Mouse (Mus musculus): ENCODE data around the gene Crtc2. TPM values are rescaled to one million over a fixed set of nuclear protein-coding genes. Genes with fewer than 3 reads are reported as not detected.
"Not testable (repeated sequence)": the region's sequence is repeated elsewhere in the genome, so short reads cannot be mapped to it uniquely, and the experiment has no call there.

Crtc2 gene
- total RNA-seq, 2 experiments from 2014 or later = 35.4 to 38.8 TPM

DNA sequence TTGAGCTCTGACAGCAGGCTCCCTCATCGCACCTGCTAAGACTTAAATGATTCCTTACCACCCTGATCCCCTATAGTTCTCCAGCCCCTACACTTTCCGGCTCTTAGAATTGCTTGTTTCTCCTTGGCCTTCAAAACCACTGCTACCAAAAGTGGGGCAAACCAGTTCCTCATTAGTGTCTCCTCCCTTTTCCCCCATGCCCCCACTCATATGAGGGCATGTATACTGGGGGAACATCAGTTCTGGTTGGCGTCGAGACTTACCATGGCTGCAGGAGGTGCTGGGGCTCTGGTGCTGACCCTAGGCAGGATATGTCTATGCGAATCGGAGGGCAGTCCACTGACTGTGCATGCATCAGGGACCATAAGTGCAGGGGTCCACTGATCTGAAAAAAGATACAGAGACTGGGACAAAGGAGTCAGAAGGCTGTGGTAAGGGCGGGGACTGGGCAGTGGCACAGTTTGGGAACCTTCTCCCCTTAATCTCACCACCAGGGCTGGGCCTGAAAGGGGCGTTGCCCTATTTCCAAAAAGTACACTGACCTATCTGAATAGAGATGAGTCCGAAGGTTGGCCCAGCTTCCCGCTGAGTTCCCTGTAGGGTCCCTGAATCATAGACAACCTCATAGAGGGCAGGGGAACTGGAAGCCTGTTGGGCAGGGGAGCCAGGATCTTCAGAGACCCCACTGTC lies 12.1 kb upstream of the Crtc2 start:
- DNase-seq (ENCODE audit: low spot score in 2 of 2) = no peak

DNA sequence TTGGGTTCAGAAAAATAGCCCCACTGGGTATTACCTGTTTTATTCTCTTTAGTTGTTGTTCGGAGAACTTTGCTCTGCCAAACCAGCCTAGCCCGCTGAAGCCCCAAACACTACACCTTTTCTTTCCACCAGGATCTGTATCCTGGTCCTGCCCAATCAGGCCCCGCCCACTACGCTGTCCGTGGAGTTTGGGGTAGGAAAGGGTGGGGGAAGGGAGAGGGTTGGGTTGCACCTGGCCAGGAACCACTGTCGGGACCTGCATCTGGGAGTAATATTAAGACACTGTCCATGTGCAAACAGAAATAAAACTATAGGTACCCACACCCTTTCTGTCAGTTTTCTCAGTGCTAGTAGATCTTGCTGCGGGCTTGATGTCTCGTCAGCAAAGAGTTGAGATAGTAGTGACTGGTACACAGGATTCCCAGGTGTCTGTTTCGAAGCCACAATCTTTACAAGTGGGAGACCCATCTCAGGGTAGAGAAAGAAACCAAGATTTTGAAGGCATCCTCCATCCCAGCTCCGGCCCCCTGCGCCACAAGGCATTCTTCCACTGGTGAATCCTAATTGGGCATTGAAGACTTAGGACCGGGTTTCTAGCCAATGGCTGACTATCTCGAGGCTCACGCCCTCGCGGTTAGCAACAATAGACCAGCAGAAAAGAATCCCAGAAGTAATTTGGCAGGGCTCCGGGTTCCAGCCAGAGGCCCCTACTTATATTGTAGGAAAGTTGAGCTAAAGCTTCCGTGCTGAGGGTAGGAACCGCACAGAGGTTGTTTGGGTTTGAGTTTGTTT lies 10.8 kb upstream of the Crtc2 start, which contains the start of gene Creb3l4:
Gene Creb3l4, minus strand, starts transcription at position 529 of the 792 bp plus-strand sequence.
- DNase-seq (ENCODE audit: low spot score in 2 of 2) = peak in 1 of 2 experiments; percentile 12

DNA sequence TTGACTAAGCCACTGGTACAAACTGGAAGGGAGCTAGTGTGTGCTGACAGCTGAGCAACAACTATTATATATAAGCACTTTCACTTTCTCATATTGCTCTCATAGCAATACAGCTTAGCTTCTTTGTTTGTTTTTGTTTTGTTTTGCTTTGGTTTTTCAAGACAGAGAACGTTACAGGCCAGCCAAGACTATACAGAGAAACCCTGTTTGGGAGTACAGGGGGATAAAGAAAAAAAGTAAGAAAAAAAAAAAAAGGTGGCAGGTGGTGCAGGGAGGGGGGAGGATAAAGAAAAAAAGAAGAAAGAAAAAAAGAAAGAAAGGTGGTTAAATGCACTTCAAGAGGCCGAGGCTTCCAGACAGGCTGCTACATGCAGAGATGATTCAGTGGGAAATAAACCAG lies 8.6 kb upstream of the Crtc2 start:
- no peak for DNase-seq (ENCODE audit: low spot score in 2 of 2)

DNA sequence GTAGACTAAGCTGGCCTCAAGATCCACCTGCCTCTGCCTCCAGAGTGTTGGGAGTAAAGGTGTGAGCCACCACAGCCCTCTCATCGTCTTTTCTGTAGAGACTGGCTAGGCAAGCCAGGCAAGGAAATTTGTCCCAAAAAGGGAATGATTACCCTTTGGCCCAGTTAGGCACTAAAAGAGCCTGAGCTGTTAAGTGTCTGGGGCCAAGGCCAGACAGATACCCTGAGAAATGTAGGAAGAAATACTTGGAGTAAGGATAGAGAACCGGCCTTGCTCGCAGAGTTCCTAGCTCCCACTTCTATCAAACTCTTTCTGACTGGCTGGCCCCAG lies 6.4 kb upstream of the Crtc2 start:
- DNase-seq (ENCODE audit: low spot score in 2 of 2) = no peak

DNA sequence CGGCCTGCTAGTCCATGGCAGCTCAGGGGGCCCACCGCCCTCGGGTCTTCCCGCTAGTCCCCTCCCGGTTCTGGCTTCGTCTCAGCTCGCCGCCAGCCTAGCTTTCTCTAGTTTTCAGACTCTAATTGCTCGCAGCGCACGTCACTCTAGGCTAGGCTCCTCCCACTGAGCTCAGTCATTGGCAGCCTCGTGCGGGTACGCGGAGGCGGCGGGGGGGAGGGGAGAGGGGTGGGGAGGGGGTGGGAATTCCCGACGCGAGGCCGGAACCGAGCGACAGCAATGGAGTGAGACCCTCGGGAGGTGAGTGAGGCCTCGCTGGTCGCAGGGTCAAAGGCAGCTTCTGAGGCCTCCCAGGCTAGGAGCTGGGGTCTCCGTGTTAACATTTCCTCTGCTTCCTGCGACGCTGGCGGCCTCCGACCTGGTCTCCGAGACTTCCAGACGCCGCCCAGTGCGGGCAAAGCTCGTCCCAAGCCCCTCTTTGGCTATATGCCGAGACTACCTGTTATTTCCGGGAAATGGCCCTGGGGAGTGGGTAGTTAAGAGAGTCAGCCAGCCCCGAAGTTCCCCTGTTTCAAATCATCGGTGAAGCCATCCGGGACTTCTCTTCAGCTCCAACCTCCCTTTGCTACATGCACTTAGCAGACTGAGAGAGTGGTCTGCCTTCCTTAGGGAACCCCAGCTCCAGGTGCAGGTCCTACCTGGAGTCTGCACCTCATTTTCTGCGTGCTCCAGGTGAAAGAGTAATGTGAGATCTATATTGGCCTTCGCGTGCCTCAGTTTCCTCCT lies 5.8 kb upstream of the Crtc2 start, which contains the start of gene Slc39a1:
Gene Slc39a1, plus strand, starts transcription at position 213 of the 786 bp plus-strand sequence.
- peak; percentile 88 to 91 for DNase-seq (ENCODE audit: low spot score in 2 of 2)

DNA sequence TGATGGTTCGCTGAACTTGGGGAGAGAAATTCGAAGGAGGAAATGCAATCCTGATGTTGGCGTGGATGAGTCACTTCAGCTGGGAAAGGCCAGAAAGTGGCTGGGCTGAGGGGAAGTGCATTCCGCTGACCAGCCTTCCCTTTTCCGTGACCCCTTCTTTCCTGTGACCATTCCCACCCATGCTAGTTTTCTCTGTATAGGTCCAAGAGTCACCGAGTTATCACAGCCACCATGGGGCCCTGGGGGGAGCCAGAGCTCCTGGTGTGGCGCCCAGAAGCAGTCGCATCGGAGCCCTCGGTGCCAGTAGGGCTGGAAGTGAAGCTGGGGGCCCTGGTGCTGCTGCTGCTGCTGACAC lies 5.2 kb upstream of the Crtc2 start:
- no peak for DNase-seq (ENCODE audit: low spot score in 2 of 2)

DNA sequence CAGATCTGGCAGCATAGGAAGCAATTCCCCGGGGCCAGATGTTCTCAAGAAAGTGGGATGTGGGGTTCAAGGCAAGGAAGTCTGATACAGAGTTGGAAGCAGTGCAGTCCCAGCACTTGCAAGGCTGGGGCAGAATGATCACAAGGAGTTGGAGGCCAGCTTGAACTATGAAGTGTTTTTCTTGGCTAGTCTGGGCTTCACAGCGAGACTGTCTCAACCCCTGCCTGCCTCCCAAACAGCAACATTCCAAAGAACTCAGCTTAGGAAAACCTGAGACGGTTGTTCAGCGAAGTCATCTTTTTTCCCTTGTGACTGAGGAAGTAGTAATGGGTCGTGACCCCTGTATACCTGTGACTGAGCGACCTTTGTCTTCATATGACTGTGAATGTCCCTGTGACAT lies 3.2 kb upstream of the Crtc2 start:
- no peak for DNase-seq (ENCODE audit: low spot score in 2 of 2)

DNA sequence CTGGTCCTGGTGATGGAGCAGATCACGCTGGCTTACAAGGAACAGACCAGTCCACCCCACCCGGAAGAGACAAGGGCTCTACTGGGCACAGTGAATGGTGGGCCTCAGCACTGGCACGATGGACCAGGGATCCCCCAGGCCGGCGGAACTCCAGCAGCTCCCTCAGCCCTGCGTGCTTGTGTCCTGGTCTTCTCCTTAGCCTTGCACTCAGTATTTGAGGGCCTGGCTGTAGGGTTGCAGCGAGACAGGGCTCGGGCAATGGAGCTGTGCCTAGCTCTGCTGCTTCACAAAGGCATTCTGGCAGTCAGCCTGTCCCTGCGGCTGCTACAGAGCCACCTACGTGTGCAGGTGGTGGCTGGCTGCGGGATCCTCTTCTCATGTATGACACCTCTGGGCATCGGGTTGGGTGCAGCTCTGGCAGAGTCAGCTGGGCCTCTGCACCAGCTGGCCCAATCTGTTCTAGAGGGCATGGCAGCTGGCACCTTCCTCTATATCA lies 2.2 kb upstream of the Crtc2 start:
- DNase-seq (ENCODE audit: low spot score in 2 of 2) = not testable (repeated sequence)

DNA sequence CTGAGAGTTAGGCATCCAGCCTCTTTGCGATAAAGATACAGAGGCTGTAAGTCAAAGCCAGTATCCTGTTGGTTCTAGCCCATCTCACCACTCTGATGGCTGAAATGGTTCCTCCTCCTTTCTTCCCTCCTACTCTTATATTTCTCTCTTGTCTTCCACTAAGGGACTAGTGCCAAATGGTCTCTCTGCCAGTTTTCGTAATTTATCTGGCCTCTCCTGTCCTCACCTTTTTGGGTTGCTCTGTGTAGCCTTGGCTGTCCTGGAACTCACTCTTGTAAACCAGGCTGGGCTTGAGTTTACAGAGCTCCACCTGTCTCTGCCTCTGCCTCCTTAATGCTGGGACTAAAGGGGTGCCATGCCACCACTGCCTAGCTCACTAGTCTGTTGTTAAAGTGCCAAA lies 1.3 kb upstream of the Crtc2 start:
- not testable (repeated sequence) for DNase-seq (ENCODE audit: low spot score in 2 of 2)

DNA sequence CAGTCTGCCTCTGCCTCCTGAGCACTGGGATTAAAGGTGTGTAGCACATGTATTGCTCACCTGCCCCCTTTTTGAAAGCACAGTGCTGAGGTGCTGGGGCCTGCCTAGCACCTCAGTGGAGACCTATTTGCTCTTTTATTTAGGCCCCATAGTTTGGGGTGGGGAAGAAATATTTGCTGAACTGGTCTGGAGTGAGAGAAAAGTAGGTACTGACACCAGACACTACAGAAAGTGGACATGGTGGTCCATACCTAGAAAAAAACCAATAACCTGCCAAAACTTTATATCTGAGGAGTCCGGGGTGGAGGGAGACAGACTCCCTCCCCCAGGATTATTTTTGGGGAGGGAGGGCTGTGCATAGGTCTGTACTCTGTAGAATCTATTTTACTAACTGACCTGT lies 789 bp upstream of the Crtc2 start:
- DNase-seq (ENCODE audit: low spot score in 2 of 2) = not testable (repeated sequence)

DNA sequence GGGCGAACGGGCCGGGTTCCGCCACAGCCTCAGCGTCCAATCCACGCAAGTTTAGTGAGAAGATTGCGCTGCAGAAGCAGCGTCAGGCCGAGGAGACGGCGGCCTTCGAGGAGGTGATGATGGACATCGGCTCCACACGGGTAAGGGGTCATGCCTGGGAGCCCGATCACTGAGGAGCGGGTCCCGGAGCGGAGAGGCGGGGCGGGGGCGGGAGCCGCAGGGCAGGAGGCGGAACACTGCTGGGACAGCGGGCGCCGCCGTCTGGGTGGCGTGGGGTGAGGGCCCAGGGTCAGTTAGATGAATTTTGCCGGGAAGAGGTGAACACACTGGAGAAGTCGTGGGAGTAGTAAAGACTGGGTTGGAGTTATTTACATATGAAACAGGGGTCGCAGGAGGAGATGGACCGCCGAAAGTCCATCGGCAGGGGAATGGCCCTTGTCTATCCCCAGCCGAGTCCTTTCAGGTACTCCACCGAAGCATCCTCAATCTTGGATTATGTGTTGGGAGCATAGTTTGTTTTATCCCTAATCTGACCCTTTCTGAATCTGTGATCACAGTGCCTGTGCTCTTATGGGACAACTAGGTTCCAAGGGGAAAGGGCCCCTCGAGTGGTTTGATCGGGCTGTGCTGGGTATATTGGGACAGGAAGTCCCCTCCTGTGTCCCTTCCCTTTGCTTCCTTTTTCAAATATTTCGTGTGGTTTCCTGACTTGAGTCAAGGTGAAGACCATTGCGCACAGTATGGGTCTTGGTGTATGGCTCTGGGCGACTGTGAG lies 643 bp downstream of the Crtc2 start:
- DNase-seq (ENCODE audit: low spot score in 2 of 2) = no peak

DNA sequence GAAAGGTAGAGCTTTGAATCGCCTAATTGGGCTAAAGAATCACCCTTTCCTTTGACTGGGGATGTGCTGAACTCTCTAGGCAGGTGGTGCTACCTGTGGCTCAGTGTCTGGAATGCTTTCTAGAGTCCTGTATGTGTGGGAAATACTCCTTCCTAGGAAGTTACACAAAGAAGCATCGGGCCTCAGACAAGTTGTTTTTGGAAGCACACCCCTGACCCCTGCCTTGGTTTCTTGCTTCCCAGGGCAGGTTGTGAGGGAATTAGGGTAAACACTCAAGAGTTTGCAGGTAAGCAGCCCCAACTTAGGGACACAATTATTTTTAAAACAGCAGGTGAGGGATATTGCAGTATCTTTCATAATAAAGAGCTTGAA lies 1.2 kb downstream of the Crtc2 start:
- no peak for DNase-seq (ENCODE audit: low spot score in 2 of 2)

DNA sequence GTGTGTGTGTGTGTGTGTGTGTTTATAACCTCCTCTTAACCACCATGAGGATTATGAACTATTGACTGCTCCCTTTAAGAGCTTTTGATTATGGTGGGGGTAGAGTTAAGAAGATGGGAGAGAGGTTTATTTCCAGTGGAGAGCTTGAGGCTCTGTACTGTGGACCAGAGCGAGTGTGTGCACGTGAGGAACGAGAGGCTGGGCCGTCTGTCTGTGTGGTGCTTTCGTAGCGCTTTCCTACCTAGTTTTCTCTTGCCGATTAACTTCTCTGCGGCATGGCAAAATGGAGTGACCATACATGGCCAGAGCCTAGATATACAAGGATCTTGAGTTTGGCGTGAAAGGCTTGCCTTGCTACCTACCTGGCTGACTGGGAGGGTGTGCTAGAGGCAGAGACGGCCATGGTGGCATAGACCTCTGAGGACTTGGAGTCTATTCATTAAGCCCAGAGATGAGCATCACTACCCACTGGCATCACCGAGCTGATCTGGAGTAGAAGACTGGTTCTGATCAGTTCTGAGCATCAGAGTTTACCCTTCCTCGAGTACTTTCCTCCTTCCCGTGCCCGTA lies 1.9 kb downstream of the Crtc2 start:
- no peak for DNase-seq (ENCODE audit: low spot score in 2 of 2)

DNA sequence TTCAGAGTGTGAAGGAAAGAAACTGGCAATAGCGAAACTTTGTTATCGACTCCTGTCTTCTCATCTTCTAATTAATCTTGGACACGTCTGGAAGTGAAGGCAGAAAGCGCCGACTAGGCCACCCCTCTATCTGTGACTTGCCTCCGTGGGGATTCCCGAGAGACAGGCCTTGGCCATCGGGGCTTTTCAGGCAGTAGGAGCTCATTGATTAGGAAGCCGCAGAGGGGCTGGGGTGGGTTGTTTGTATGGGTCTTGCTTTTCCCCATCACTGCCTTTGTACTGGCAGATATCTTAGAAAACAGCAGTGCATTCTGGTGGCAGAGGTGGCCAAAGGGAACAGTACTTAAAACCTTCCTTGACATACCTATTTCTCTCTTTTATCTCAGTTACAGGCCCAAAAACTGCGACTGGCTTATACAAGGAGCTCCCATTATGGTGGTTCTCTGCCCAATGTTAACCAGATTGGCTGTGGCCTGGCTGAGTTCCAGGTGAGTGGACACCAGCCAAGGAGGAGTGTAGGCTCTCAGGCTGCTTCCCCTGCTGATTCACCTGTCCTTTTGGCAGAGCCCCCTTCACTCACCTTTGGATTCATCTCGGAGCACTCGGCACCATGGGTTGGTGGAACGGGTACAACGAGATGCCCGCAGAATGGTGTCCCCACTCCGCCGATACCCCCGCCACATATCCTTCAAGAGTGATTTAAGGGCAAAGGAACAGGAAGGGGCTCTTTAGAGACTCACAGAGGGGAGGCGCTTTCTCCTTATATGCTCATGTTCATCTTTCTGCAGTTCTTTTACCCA lies 3.0 kb downstream of the Crtc2 start:
- no peak for DNase-seq (ENCODE audit: low spot score in 2 of 2)

DNA sequence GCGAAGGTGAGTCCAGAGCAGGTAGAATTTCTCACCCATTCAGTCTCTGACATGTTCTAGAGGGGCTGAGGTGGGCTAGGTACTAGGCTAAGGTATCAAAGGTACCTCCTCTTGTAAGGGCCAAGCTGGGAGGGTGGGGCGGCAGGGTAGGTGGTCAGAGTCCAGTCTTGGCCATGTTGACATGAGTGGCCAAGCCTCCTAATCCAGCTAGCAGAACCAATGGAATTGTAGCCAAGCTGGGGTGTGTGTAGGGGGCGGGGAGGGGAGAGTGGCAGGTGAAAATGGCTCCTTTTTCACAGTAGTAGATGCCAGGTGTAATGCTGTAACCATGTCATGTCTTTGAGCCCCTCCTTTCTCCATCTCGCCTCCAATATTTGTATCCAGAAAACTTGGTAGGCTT lies 4.6 kb downstream of the Crtc2 start:
- DNase-seq (ENCODE audit: low spot score in 2 of 2) = no peak

DNA sequence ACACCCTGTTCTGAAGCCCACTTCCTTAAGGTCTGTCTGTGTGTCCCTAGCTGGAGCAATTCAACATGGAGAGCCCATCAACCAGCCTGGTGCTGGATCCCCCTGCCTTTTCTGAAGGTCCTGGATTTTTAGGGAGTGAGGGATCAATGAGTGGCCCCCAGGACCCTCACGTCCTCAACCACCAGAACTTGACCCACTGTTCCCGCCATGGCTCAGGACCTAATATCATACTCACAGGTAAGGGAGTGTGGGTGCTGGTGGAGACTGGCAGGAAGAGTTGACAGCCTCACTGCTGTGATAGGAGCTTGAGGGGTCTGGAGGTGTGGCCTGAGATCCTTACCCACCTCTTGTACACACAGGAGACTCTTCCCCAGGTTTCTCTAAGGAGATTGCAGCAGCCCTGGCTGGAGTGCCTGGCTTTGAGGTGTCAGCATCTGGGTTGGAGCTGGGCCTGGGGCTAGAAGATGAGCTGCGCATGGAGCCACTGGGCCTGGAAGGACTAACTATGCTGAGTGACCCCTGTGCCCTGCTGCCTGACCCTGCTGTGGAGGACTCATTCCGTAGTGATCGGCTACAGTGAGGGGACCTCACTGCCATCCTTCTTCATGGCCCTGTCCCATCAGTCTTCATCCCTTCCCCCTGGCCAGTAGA lies 9.3 kb downstream of the Crtc2 start:
- no peak for DNase-seq (ENCODE audit: low spot score in 2 of 2)

DNA sequence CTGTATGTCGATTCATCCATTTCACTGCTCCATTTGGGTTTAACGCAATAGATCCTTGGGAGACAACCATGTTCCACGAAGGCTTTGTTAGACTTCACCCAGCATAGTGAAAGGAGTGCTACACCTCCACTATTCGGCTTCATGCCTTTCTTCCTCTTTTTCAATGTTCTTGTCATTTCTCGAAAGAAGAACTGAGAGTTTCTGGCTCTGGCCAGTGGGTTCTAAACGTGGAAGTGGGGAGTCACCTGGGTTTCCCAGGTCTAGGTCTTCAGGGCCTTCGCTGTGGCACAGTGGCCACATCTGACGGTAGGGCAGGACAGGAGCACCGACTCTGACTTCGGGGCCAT lies 10.7 kb downstream of the Crtc2 start:
- no peak for DNase-seq (ENCODE audit: low spot score in 2 of 2)

DNA sequence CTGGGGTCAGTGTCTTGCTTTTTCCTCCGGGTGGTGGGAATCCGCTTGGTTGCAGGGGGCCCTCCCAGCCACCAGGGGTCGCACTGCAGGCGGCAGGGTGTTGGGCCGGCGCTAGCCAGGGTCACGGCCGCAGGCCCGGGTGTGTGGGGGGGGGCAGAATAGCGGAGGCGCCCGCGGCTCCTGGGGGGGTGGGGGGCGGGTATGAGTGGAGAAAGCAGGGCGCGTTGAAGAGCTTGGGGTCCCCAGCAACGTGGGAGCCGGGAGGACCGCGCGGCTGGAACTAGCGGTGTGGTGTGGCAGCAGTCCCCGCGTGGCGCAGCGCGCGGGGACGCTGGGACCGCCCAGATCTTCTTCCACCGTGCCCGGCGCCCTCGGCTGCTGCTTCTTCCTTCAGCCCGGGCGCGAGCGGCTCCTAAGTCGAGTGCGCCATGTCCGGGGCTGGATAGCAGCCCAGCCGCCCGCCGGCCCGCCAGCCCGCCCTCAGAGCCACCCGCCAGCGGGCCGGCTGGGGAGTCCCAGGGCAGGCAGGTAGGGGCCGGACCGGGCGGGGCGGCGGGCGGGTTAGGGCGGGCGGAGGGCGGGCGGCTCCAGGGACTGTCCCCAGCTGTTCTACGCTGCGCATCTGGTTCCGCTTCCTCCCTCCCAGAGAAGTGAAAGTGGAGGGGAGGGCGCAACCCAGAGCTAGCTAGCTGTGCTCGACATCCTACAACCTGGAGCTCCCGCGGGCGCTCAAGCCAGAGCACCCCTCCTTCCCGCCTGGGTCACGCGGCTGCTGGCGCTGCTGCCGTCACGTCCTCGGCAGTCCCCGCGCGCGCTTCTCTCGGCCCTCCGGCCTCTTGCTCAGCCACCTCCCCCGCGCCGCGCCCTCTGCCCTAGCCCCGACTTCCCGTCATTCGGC lies 11.3 kb downstream of the Crtc2 start, which contains the start of gene Dennd4b:
Gene Dennd4b, plus strand, starts transcription at position 152 of the 898 bp plus-strand sequence.
- peak; percentile 87 to 95 for DNase-seq (ENCODE audit: low spot score in 2 of 2)
